Mouse (Mus musculus) ES-Bruce4 (cell line): Measurements from ENCODE around the gene Tm7sf3. TPM values are rescaled to one million over a fixed set of nuclear protein-coding genes. Genes with fewer than 3 reads are reported as not detected.

Experiments used
- H3K27ac ChIP-seq: 2 replicates; pipeline ENCODE4 v1.5.1; 2012; ENCODE audit warnings: low read length, inconsistent platforms; ENCODE audit not compliant: insufficient read depth
- H3K27me3 ChIP-seq: 2 replicates; pipeline ENCODE4 v1.6.1; 2012; ENCODE audit warnings: mild to moderate bottlenecking, low read length, inconsistent platforms; ENCODE audit not compliant: control insufficient read depth, poor library complexity, insufficient read depth, severe bottlenecking
- H3K36me3 ChIP-seq: 2 replicates; pipeline ENCODE4 v1.6.1; 2012; ENCODE audit warnings: inconsistent platforms, mild to moderate bottlenecking, low read length, moderate library complexity; ENCODE audit not compliant: control insufficient read depth, poor library complexity, insufficient read depth, severe bottlenecking
- H3K4me1 ChIP-seq: one replicate; pipeline ENCODE4 v1.8.1; 2011; ENCODE audit warnings: low read length; ENCODE audit not compliant: control insufficient read depth, insufficient read depth
- H3K4me3 ChIP-seq: 2 replicates; pipeline ENCODE4 v1.5.1; 2011; ENCODE audit warnings: low read depth, mild to moderate bottlenecking, low read length
- H3K9ac ChIP-seq: 2 replicates; pipeline ENCODE4 v1.6.1; 2012; ENCODE audit warnings: low read depth, mild to moderate bottlenecking, inconsistent platforms; ENCODE audit not compliant: poor library complexity, severe bottlenecking
- H3K9me3 ChIP-seq: replicated peaks from 2 replicates; pipeline ENCODE4 v1.6.1; 2012; ENCODE audit warnings: mild to moderate bottlenecking, low read length, inconsistent platforms; ENCODE audit not compliant: control insufficient read depth, poor library complexity, insufficient read depth, severe bottlenecking
- CTCF ChIP-seq: IDR thresholded peaks from one replicate; pipeline ENCODE4 v1.8.1; 2011; ENCODE audit warnings: low read depth, low read length
- EP300 ChIP-seq: IDR thresholded peaks from 2 replicates; pipeline ENCODE4 v1.6.1; 2011; ENCODE audit warnings: low read depth, low read length; ENCODE audit not compliant: insufficient read depth
- POLR2A ChIP-seq: IDR thresholded peaks from one replicate; pipeline ENCODE4 v1.8.1; 2011; ENCODE audit warnings: low read length; ENCODE audit not compliant: insufficient read depth
- polyA plus RNA-seq: library from polyadenylated mRNA; stranded (reverse); fragments of >200 nt; gene quantifications from 2 replicates; pipeline ENCODE4 v1.2.4, GENCODE M21; 2011; ENCODE audit warnings: low read depth; ENCODE audit not compliant: missing spikeins, insufficient read depth, insufficient read length

Gene Tm7sf3
- polyA plus RNA-seq, 1 experiment: 46.1 TPM

- TF ChIP-seq POLR2A (no peak), CTCF (no peak), EP300 (no peak)
- H3K27ac ChIP-seq: no peak overlapping the region
- H3K4me3 ChIP-seq: no peak overlapping the region
- peaks cover 17% of the 10 kb centered on the region for H3K36me3 ChIP-seq
- no peaks in the 10 kb centered on the region for H3K27me3 ChIP-seq
- H3K9me3 ChIP-seq: peaks cover 3% of the 10 kb centered on the region; the same call in 1 of the 2 replicates
- no peak overlapping the region for H3K9ac ChIP-seq
- no peaks in the 10 kb centered on the region for H3K4me1 ChIP-seq
Observed at GRCm38 (mm10) chr6:146585134-146585533, 57.5 kb downstream of the Tm7sf3 start.

GRCm38 (mm10) chr6:146583366-146584046 lies 59.1 kb downstream of the Tm7sf3 start:
- H3K36me3 ChIP-seq: peaks cover 4% of the 10 kb centered on the region
- peaks cover 2% of the 10 kb centered on the region for H3K4me1 ChIP-seq
- H3K27me3 ChIP-seq: no peaks in the 10 kb centered on the region
- TF ChIP-seq CTCF: no peak
- TF ChIP-seq POLR2A: no peak
- TF ChIP-seq EP300: no peak
- no peak overlapping the region for H3K9ac ChIP-seq
- no peak overlapping the region for H3K4me3 ChIP-seq
- peaks cover 3% of the 10 kb centered on the region; the same call in 1 of the 2 replicates for H3K9me3 ChIP-seq
- no peak overlapping the region for H3K27ac ChIP-seq

- H3K4me3 ChIP-seq: no peak overlapping the region
- H3K27me3 ChIP-seq: no peaks in the 10 kb centered on the region
- peaks cover 2% of the 10 kb centered on the region for H3K36me3 ChIP-seq
- H3K9ac ChIP-seq: no peak overlapping the region
- H3K27ac ChIP-seq: no peak overlapping the region
- no peaks in the 10 kb centered on the region for H3K9me3 ChIP-seq
- H3K4me1 ChIP-seq: peaks cover 2% of the 10 kb centered on the region
- TF ChIP-seq EP300: no peak
- no peak for TF ChIP-seq CTCF
- no peak for TF ChIP-seq POLR2A
Observed at GRCm38 (mm10) chr6:146580381-146580926, 62.2 kb downstream of the Tm7sf3 start.

- peaks cover 3% of the 10 kb centered on the region for H3K4me1 ChIP-seq
- peak overlapping the region; percentile 98 for H3K4me3 ChIP-seq
- H3K36me3 ChIP-seq: peaks cover 7% of the 10 kb centered on the region
- H3K9me3 ChIP-seq: no peaks in the 10 kb centered on the region
- H3K27ac ChIP-seq: no peak overlapping the region
- no peak for TF ChIP-seq EP300
- TF ChIP-seq CTCF: no peak
- no peak for TF ChIP-seq POLR2A
- peak overlapping the region; percentile 88 for H3K9ac ChIP-seq
- H3K27me3 ChIP-seq: no peaks in the 10 kb centered on the region
Observed at GRCm38 (mm10) chr6:146578586-146578985, 64.0 kb downstream of the Tm7sf3 start.

- peak overlapping the region; percentile 98 for H3K4me3 ChIP-seq
- H3K9ac ChIP-seq: peak overlapping the region; percentile 88
- peak overlapping the region; percentile 28; the same call in 1 of the 2 replicates for H3K27ac ChIP-seq
- no peaks in the 10 kb centered on the region for H3K27me3 ChIP-seq
- H3K9me3 ChIP-seq: no peaks in the 10 kb centered on the region
- no peak for TF ChIP-seq CTCF
- no peak for TF ChIP-seq EP300
- TF ChIP-seq POLR2A: no peak
- H3K4me1 ChIP-seq: peaks cover 3% of the 10 kb centered on the region
- H3K36me3 ChIP-seq: peaks cover 7% of the 10 kb centered on the region
Observed at GRCm38 (mm10) chr6:146578111-146578531, 64.5 kb downstream of the Tm7sf3 start.

GRCm38 (mm10) chr6:146577310-146578109 lies 65.1 kb downstream of the Tm7sf3 start, which contains the start of gene Ints13:
Gene Ints13 (minus strand): TSS chr6:146577835.
- TF ChIP-seq CTCF: no peak
- peak; percentile 57; the same call in 1 of the 2 replicates for TF ChIP-seq EP300
- TF ChIP-seq POLR2A: peak; percentile 86
- Histone ChIP-seq H3K36me3 (peaks cover 7% of the 10 kb centered on the region), H3K4me3 (peak within 1 kb of the TSS; percentile 98), H3K27me3 (no peaks in the 10 kb centered on the region), H3K9ac (peak within 1 kb of the TSS; percentile 88), H3K9me3 (no peaks in the 10 kb centered on the region), H3K27ac (peak within 1 kb of the TSS; percentile 62), H3K4me1 (peaks cover 3% of the 10 kb centered on the region)
